Mouse (Mus musculus) liver, embryonic 11.5 days (tissue): ENCODE measurements around the gene Actl6a. TPM values are rescaled to one million over a fixed set of nuclear protein-coding genes. Genes with fewer than 3 reads are reported as not detected.

Experiments used
- ATAC-seq: fragments of 200-750 bp; cut with Nextera tagmentation; replicated peaks from 2 replicates; pipeline ENCODE4 v1.8.0; 2017; ENCODE audit warnings: moderate number of reproducible peaks, mild to moderate bottlenecking, moderate TSS enrichment, moderate library complexity; ENCODE audit not compliant: low FRiP score
- DNase-seq: peaks from one replicate; pipeline ENCODE4 v3.0.0-alpha.2; 2017; ENCODE audit warnings: low spot score
- H3K27ac ChIP-seq: fragments of 300-500 bp; sonication (generic); 2 replicates; pipeline ENCODE4 v1.5.1; 2014; ENCODE audit warnings: mild to moderate bottlenecking, low read depth, low read length, control low read depth
- H3K27me3 ChIP-seq: fragments of 300-500 bp; sonication (generic); replicated peaks from 2 replicates; pipeline ENCODE4 v1.6.1; 2014; ENCODE audit warnings: low read length, mixed read lengths; ENCODE audit not compliant: control insufficient read depth, insufficient read depth
- H3K36me3 ChIP-seq: fragments of 300-500 bp; sonication (generic); 2 replicates; pipeline ENCODE4 v1.6.1; 2014; ENCODE audit warnings: mild to moderate bottlenecking, low read length, moderate library complexity, mixed read lengths; ENCODE audit not compliant: control insufficient read depth, insufficient read depth
- H3K4me1 ChIP-seq: fragments of 300-500 bp; sonication (generic); replicated peaks from 2 replicates; pipeline ENCODE4 v1.6.1; 2014; ENCODE audit warnings: low read length, mixed read lengths; ENCODE audit not compliant: control insufficient read depth, insufficient read depth
- H3K4me2 ChIP-seq: fragments of 300-500 bp; sonication (generic); 2 replicates; pipeline ENCODE4 v1.6.1; 2014; ENCODE audit warnings: mild to moderate bottlenecking, control low read depth, moderate library complexity
- H3K4me3 ChIP-seq: fragments of 300-500 bp; sonication (generic); 2 replicates; pipeline ENCODE4 v1.5.1; 2014; ENCODE audit warnings: low read depth, low read length, control low read depth
- H3K9ac ChIP-seq: fragments of 300-500 bp; sonication (generic); 2 replicates; pipeline ENCODE4 v1.6.1; 2014; ENCODE audit warnings: low read depth, low read length, control low read depth
- H3K9me3 ChIP-seq: fragments of 300-500 bp; sonication (generic); 2 replicates; pipeline ENCODE4 v1.6.1; 2016; ENCODE audit warnings: low read length, inconsistent platforms, mixed read lengths; ENCODE audit not compliant: control insufficient read depth
- WGBS: fragments of 180-500 bp; shearing (Covaris S2); extraction: QIAGEN DNeasy Blood & Tissue Kit; methylation state at CpG from one replicate; pipeline ENCODE4 v1.1.7; 2014; 5-methylcytosine and 5-hydroxymethylcytosine counted together
- polyA plus RNA-seq: library from polyadenylated mRNA; unstranded; fragments of >200 nt; fragmentation: Nextera tagmentation; extraction: Ambion mirVana; gene quantifications from 2 replicates; pipeline ENCODE4 v1.2.1, GENCODE M21; 2014

Gene Actl6a
- polyA plus RNA-seq, 1 experiment from 2014 or later = 196 TPM

DNA sequence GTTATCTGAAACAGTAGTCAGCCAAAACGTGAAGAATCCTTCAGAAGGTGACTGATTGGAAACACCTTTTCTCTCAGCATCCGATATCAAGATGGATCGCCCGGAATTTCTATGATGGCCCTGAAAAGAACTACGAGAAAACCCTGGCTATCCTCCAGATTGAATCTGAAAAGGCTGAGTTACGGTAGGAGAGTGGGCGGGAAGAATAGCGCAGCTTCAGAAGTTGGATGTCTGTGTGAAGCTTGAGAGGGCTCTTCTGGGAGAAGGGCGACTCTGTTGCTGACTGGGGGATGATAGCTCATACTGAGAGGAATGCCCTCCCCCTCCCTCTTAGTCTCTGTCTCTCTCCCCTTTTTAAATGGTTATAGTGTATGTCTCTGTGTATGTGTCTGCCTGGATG is 42.3 kb downstream of the Actl6a start:
- 90% methylated on average over 9 of the region's 9 CpGs for WGBS

GRCm38 (mm10) chr3:32749820-32750579 is 43.9 kb downstream of the Actl6a start:
- Histone ChIP-seq H3K27me3 (no peaks in the 10 kb centered on the region), H3K36me3 (peaks cover 28% of the 10 kb centered on the region), H3K4me1 (no peaks in the 10 kb centered on the region), H3K4me3 (no peak overlapping the region), H3K9ac (no peak overlapping the region), H3K4me2 (no peak overlapping the region), H3K9me3 (no peaks in the 10 kb centered on the region), H3K27ac (no peak overlapping the region)
- 93% methylated on average over 4 of the region's 4 CpGs for WGBS
- ATAC-seq (no peak), DNase-seq (no peak)

More for the DNA sequence above, 42.3 kb downstream of the Actl6a start:
- ATAC-seq = no peak
- no peak for DNase-seq
- Histone ChIP-seq H3K9ac (no peak overlapping the region), H3K4me3 (no peak overlapping the region), H3K27me3 (no peaks in the 10 kb centered on the region), H3K9me3 (no peaks in the 10 kb centered on the region), H3K27ac (no peak overlapping the region), H3K4me2 (no peak overlapping the region), H3K36me3 (peaks cover 34% of the 10 kb centered on the region), H3K4me1 (no peaks in the 10 kb centered on the region)

DNA sequence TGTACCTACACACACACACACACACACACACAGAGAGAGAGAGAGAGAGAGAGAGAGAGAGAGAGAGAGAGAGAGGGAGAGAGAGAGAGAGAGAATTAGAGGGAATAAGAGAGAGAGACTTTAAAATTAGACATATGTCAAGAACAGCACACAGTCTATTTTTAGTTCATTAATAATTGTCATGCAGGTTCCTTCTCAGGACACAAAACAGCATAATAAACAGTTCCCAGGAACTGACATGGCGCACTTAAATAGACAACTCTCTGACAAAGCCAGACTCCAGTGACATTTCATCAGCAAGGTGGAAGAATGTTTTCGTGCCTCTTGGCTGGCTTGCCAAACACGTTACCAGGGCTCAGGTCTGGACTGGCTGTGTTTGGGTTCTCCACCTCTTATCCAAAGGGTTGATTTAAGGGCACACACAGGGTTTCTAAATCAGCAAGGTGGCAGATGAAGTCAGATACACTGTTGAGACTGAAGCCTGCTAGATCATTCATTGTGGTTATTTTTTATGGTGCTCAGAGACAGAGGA is 48.4 kb downstream of the Actl6a start:
- Histone ChIP-seq H3K4me2 (no peak overlapping the region), H3K36me3 (peaks cover 8% of the 10 kb centered on the region; the same call in 1 of the 2 replicates), H3K9me3 (no peaks in the 10 kb centered on the region), H3K9ac (no peak overlapping the region), H3K4me1 (no peaks in the 10 kb centered on the region), H3K4me3 (no peak overlapping the region), H3K27ac (no peak overlapping the region), H3K27me3 (no peaks in the 10 kb centered on the region)
- no peak for DNase-seq
- 91% methylated on average over 3 of the region's 3 CpGs for WGBS
- ATAC-seq = no peak

GRCm38 (mm10) chr3:32759212-32759611 is 53.1 kb downstream of the Actl6a start:
- H3K36me3 ChIP-seq = no peaks in the 10 kb centered on the region
- ATAC-seq (no peak), DNase-seq (no peak)
- 70% methylated on average over 5 of the region's 5 CpGs for WGBS
- no peak overlapping the region for H3K4me2 ChIP-seq
- no peak overlapping the region for H3K9ac ChIP-seq
- no peaks in the 10 kb centered on the region for H3K4me1 ChIP-seq
- no peak overlapping the region for H3K27ac ChIP-seq
- H3K27me3 ChIP-seq = no peaks in the 10 kb centered on the region
- H3K4me3 ChIP-seq = no peak overlapping the region
- H3K9me3 ChIP-seq = no peaks in the 10 kb centered on the region

DNA sequence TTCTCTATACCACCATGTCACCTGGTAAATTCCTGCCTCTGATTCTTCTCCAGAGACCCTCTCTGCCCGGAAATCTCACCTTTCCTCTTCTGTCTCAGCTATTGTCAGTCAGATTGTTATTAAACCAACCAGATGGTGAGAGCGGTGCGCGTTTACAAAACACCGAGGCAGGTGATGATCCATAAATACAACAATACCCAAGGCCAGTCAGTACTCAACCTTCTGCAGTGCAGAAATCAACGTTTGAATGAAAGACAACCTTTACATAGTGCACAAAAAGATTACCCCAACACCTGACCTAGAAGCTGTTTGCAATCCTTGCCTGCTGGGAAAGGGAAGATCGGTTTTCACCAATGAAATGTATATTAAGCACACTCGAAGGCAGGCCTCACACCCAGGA is 56.9 kb downstream of the Actl6a start:
- H3K4me2 ChIP-seq = no peak overlapping the region
- H3K9ac ChIP-seq = no peak overlapping the region
- no peaks in the 10 kb centered on the region for H3K27me3 ChIP-seq
- no peak overlapping the region for H3K27ac ChIP-seq
- no peak overlapping the region for H3K4me3 ChIP-seq
- H3K36me3 ChIP-seq = no peaks in the 10 kb centered on the region
- H3K9me3 ChIP-seq = no peaks in the 10 kb centered on the region
- 65% methylated on average over 8 of the region's 8 CpGs for WGBS
- no peaks in the 10 kb centered on the region for H3K4me1 ChIP-seq
- DNase-seq (no peak), ATAC-seq (no peak)

- 42% methylated on average over 7 of the region's 7 CpGs for WGBS
- no peaks in the 10 kb centered on the region for H3K27me3 ChIP-seq
- H3K9me3 ChIP-seq = no peaks in the 10 kb centered on the region
- H3K9ac ChIP-seq = no peak overlapping the region
- no peak for DNase-seq
- ATAC-seq = no peak
- H3K36me3 ChIP-seq = no peaks in the 10 kb centered on the region
- no peaks in the 10 kb centered on the region for H3K4me1 ChIP-seq
- H3K4me2 ChIP-seq = no peak overlapping the region
- H3K4me3 ChIP-seq = no peak overlapping the region
- no peak overlapping the region for H3K27ac ChIP-seq
Measured at GRCm38 (mm10) chr3:32763902-32764301, 57.8 kb downstream of the Actl6a start.

DNA sequence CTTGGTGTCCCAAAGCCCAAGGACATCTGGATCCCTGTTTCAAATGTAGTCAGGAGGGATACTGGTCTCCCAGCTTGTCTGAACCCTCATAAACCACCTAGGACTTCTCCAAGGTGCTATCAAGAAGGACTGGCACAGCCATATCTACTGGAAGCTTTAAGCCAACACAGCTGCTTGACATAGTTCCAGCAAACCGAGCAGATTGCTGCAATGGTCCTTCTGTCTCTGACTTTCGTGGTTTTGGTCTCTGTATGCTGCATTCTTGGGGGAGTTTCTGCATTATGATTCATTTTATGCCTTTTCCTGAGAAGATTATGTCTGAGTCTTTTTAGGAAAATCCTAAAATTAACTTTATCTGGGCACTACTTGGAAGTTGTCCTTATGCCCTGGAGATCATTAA is 64.7 kb downstream of the Actl6a start:
- H3K4me3 ChIP-seq = no peak overlapping the region
- H3K9me3 ChIP-seq = no peaks in the 10 kb centered on the region
- no peak overlapping the region for H3K27ac ChIP-seq
- H3K4me1 ChIP-seq = no peaks in the 10 kb centered on the region
- H3K4me2 ChIP-seq = no peak overlapping the region
- DNase-seq (no peak), ATAC-seq (no peak)
- 67% methylated on average over 2 of the region's 2 CpGs for WGBS
- H3K36me3 ChIP-seq = no peaks in the 10 kb centered on the region
- no peaks in the 10 kb centered on the region for H3K27me3 ChIP-seq
- H3K9ac ChIP-seq = no peak overlapping the region
